Mouse (Mus musculus) adipocyte (in vitro differentiated cells): ENCODE data around the gene D130040H23Rik.
"Not testable (repeated sequence)": the region's sequence is repeated elsewhere in the genome, so short reads cannot be mapped to it uniquely, and the experiment has no call there.

Source experiments
- DNase-seq: peaks from one replicate; pipeline ENCODE4 v3.0.0-alpha.2; 2016; ENCODE audit warnings: low spot score

The D130040H23Rik gene

GRCm38 (mm10) chr8:69270386-69271202, at the start of gene D130040H23Rik:
D130040H23Rik (plus strand) TSS chr8:69271080.
- DNase-seq = peak; percentile 86

- DNase-seq = no peak
Measured at GRCm38 (mm10) chr8:69242541-69242940, 28.3 kb upstream of the D130040H23Rik start.

GRCm38 (mm10) chr8:69268525-69268924, 2.4 kb upstream of the D130040H23Rik start:
- DNase-seq = peak; percentile 29

- no peak for DNase-seq
Measured at GRCm38 (mm10) chr8:69271203-69271554, 299 bp downstream of the D130040H23Rik start.

- no peak for DNase-seq
Measured at GRCm38 (mm10) chr8:69272435-69272834, 1.6 kb downstream of the D130040H23Rik start.

GRCm38 (mm10) chr8:69324771-69325170, 53.9 kb downstream of the D130040H23Rik start:
- no peak for DNase-seq

GRCm38 (mm10) chr8:69328301-69329288, 57.7 kb downstream of the D130040H23Rik start:
- peak; percentile 83 for DNase-seq

GRCm38 (mm10) chr8:69329289-69329688, 58.4 kb downstream of the D130040H23Rik start:
- DNase-seq = not testable (repeated sequence)
